Mouse (Mus musculus) mouse trophoblast stem cell (cell line): ENCODE data around the gene Pdcd10.

Experiments used
- in situ Hi-C, 2 experiments: fragments of 300-500 bp; cut with MseI, MboI; formaldehyde crosslinking; loops; 2 replicates in 1 of 2; 3 replicates in 1 of 2; pipeline ENCODE4 v1.15.1; 2025

The Pdcd10 gene

GRCm38 (mm10) chr3:75474657-75475056 is 82.0 kb downstream of the Pdcd10 start:
- in situ Hi-C loops, result no loop called here

- in situ Hi-C loops, result no loop called here
Observed at GRCm38 (mm10) chr3:75468154-75468553, 88.5 kb downstream of the Pdcd10 start.
